Mouse (Mus musculus): Measurements from ENCODE around the gene Arnt2.
A peak's percentile ranks its signal among the peaks of the same experiment; 100 is the strongest.

Gene Arnt2

GRCm38 (mm10) chr7:84396581-84396980 is 13.4 kb downstream of the Arnt2 start:
- no peak for DNase-seq

- DNase-seq, result no peak
Measured at GRCm38 (mm10) chr7:84387826-84388225, 22.1 kb downstream of the Arnt2 start.

DNA sequence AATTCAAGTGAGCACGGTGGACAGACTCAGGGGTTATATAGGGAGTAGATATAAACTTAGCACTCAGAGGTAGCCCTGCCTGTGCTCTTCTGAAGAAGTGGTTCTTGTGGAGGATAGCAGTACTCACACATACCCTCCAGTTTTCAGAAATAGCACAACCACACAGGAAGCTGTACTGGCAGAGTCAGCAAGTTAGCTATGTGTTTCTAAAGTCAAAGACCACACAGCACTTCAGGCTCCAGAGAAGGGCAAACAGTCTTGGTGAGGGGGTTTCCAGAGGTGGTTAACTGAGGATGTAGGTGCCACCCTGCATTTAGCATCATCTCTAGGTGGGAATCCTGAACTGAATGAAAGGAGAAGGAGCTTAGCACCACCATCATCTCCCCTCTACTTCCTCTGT is 23.5 kb downstream of the Arnt2 start:
- no peak for DNase-seq

DNA sequence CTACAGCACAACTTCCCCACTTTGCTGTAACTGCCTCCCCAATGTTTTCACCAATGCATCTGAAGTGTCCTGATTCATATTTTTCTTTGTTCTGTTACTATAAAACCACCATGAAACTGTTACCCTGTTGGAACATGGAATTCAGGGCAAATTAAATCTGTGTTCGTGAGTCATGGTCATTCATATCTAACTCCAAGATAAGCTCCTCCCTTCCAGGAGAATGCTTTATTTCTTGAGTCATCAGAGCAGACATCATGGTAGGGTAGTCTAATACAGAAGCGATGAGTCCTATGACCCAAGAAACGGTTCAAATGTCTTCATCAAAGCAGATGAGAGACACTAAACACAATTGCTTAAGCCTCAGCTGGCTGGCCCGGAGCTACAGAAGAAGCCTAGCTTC is 25.2 kb downstream of the Arnt2 start:
- DNase-seq, result no peak

GRCm38 (mm10) chr7:84384086-84384485 is 25.9 kb downstream of the Arnt2 start:
- no peak for DNase-seq

DNA sequence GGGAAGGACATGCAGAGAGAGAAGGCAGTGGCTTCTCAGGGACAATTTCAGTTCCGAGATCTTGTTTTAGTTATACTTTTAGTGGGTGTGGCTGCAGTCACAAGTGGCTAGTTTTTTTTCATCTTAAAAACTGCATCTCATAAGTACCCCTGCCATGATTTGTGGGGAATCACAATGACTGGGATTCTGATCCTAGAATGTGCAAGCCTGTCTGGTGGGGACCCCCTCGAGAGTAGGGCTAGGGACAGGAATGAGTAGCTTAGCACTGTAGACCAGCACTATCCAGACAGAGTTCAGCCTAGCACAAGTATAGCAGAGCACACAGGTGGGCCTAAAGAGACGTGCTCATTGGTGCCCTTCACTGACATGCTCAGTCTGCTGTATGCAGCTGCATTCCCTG is 27.6 kb downstream of the Arnt2 start:
- DNase-seq, result no peak

- no peak for DNase-seq
Measured at GRCm38 (mm10) chr7:84380810-84381209, 29.2 kb downstream of the Arnt2 start.

- DNase-seq, result no peak
Measured at GRCm38 (mm10) chr7:84377330-84377729, 32.6 kb downstream of the Arnt2 start.

DNA sequence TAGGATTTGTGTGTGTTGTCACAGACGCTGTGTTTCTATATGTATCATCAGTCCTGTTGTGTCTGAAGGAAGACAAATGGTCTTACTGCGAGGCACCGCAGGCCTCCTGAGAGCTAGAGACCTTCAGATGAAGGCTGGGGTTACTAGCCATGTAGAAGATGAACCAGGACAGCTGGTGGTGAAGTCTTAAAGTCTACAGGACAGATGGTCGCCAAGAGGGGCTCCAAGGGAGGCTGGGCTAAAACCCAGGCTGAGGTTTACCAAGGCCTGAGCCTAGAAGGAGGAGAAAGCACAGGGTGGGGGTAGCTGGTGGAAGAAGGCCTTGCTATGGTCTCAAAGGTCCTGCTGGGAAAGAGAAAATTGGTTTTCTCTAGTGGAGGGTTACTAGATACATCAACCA is 36.3 kb downstream of the Arnt2 start:
- DNase-seq, result no peak

GRCm38 (mm10) chr7:84372871-84373270 is 37.1 kb downstream of the Arnt2 start:
- no peak for DNase-seq

DNA sequence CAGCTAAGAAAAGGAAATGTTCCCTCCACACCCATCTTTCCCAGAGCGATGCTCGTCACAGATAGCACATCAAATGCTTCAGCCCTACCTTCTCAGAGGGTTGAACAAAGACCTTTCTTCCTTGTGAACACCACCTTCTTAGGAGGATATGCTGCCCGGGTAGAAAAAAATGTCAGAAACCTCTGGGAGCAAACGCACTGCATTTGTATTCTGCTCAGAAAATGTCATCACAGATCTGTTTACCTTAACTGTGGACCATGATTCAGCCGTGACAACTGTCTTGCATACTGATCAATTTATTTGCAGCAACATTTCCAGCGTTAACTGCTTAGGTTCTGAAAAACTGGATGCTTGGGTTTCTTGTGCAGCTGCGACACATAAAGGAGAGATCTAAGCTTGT is 37.7 kb downstream of the Arnt2 start:
- no peak for DNase-seq

DNA sequence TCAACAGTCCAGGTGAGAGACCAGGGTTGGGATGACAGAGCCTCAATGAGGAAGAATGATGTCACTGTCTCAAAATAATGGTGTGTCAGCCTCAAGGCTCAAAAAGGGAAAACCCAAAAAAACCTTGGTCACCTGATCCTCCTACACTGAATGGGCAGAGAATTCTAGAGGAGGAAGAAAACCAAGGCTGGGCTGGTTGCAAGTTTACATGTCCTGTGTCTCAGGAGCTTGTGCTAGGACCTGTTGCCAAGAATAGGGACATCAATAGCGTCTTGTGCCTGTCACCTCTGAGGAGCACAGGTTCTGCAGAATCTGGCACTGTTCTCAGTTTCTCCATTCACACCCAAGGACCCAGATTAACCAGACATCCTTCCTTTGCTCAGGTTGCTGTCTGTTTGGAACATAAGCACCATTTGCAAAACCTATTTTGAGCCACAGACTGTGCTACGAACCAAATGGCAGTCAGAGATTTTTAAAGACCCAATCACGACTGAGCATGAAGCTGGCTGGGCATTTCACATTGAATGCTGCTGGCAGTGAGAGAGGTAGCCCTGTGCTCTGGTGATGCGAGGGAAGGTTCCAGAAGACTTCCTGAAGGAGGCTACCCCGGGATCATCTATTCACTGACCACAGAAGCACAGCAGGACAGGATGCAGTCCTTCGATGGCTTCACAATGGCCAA is 38.9 kb downstream of the Arnt2 start:
- DNase-seq, result no peak

DNA sequence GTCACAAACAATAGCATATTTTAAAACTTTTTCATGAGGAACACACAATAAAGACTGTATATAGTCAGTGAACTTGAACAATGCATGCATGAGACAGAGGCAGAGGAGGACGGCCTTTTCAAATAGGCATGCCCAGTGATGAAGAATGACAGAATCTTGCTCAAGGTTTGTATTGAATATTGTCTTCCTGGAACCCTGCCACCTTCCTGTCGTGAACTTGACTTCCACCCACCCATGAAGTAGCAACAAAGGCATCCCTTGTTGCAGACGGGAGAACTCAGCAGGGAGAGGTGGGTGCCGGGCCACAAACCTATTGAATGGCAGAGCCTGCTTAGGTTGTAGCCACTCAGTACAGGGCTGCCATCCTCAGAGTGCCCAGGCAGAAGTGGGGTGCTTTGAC is 43.7 kb downstream of the Arnt2 start:
- DNase-seq, result no peak

DNA sequence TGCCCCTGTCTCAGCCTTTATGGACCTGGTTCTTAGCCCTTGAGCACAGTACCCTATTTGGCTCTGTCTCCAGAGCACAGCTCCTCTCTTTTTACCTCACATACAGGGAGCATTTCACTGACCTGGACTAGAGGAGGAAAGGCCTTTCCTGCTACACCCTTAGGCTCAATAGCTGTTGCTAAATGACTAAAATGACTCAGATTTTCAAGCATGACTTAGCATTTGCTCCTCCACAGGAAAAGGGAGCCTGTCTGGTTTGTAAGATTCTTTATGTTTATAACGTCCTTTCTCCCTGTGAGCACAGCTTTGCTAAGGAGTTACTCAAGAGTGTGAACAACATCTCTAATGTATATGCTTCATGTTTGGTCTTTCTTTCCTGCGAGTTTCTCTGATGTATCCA is 47.3 kb downstream of the Arnt2 start:
- DNase-seq, result no peak

GRCm38 (mm10) chr7:84361086-84361684 is 48.8 kb downstream of the Arnt2 start:
- peak; percentile 49 for DNase-seq

GRCm38 (mm10) chr7:84358426-84358825 is 51.5 kb downstream of the Arnt2 start:
- DNase-seq, result no peak

DNA sequence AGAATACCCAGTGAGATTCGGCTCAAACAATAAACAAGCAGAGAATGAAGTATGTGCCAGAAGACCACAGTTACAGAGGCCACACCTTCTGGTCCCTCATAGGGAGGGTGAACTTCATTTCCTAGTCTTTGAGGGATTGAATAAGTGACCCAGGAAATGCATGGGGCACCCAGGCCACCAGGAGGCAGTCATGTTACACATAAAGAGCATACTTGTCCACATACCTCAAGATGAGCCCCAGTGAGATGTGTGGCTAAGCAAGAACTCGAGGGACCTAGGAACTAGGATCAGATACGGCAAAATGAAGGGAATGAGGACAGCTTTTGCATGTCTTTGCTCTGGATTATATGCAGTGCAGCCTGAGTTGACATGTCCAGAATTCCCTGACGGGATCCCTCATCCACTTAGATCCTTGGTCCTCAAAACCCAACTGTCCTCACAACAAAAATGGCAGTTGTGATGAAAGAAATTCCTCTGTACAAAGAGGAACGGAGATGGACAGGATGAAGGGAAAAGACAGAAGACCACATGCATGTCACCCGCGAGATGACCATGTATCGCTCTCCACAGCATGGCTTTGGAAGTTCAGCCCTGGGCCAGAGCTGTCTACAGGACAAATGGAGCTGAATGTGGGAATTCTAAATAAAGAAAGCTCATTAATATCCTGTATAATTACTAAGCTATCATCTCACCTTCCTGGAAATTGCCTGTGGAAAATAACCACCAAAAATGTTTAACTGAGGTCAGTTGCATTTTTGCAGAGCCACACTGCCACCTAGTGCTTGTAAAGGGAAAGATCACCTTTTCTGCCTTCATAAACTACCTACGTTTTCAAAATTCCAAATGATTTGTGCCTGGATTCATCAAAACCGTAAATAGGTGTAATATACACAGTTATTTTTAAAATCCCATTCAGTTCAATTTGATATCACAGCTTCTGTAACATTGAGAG is 54.1 kb downstream of the Arnt2 start:
- DNase-seq, result peak; percentile 82

- no peak for DNase-seq
Measured at GRCm38 (mm10) chr7:84354890-84355289, 55.1 kb downstream of the Arnt2 start.

DNA sequence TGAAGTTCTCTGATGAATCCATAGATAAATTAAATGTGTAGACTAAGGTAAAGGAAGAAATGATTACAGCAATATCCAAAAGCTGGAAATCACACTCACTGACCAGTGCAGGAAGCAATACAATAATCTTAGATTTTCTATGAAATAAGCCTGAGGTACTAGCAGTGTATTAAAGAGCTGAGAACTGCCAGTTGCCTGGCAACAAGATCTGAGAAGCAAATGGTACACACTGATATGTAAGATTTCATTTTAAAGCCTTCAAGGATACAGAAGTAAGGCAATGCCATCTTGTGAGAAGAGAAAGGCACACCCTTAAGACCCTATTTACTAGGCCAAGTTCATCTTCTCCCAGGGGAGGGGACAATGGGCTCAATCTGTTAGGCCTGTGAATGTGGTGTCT is 59.4 kb downstream of the Arnt2 start:
- no peak for DNase-seq

DNA sequence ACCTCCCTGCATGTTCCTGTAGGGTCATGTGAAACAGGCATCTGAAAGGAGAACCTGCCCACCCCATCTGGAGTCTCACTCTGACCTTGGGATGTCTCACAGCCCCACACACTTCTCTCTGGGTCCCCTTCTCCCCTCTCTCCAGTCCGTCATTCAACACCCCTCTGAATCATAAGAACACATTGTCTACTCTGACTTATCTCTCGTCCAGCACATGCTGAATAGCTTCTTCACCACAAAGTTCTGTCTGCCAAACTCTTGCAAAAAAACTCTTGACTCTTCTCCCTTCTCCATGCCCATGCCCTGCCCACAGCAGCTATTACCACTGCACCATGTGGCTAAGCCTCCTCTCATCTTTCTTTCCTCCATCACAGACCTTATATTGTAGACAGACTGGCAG is 60.0 kb downstream of the Arnt2 start:
- no peak for DNase-seq

- no peak for DNase-seq
Measured at GRCm38 (mm10) chr7:84348145-84348911, 61.6 kb downstream of the Arnt2 start.

- no peak for DNase-seq
Measured at GRCm38 (mm10) chr7:84343160-84343559, 66.8 kb downstream of the Arnt2 start.

DNA sequence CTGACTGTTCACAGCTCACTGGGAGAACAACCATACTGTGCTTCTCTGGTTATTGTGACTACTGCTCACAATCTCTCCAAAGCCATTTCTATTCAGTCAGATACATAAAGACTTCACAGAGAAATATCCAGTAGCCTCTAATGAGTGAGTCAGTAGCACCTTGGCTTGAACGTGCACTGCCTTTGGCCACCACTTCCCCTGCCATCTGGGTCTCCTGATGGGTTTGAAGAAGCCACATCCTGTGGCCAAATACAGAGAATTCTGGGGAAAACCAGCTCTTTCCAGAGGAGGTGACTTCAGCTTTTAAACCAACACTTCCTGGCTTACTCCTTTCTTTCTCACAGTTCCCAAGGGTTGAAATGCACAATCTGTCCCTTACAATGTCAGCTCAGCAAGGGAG is 69.0 kb downstream of the Arnt2 start:
- no peak for DNase-seq

All from lung, postnatal 36 days (tissue).